Mouse (Mus musculus): Measurements from ENCODE around the gene Vps13a. TPM values are rescaled to one million over a fixed set of nuclear protein-coding genes. Genes with fewer than 3 reads are reported as not detected.
A peak's percentile ranks its signal among the peaks of the same experiment; 100 is the strongest.

The Vps13a gene
- total RNA-seq (2012; rRNA removed) (21.5 and 26.4 TPM in 2 replicates), polyA plus RNA-seq (2012; ENCODE audit: insufficient read depth in 1 of 2, insufficient read length in 2 of 2, low read depth in 1 of 2, low replicate concordance in 2 of 2, missing spikeins in 1 of 2) (100 to 1,000 TPM in 1 of 2 experiments, 10 to 100 TPM in 1; 29.7 to 335 TPM)

DNA sequence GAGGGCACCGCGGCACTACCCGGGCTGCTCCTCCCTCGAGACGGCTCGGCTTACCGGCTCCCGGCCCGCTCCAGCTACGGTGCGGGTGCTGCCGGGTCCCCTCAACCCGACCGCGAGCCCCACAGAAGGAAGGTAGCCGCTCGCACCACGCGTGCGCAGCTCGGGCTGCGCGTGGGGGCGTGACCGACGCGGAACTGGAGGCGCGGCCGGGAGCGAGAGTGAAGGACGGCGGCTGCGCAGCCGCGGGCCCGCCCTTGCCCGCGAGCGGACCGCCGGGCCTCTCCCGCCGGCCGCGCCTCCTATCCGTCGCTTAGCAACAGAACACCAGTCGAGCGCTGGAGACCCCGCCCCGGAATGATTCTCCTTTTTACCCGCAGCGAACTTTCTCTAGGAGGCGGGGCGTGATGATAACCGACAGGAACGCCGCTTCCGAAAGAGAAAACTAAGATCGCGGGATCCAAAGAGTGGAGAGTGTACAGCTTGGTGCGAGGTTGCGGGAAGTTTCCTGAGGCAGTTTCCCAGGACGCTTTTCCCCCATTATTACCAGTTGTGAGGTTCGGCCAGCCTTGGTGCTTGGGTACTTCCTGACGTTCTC lies at the start of gene Vps13a:
TSS of gene Vps13a (minus strand) at position 144 of the 595 bp plus-strand sequence.
- Histone ChIP-seq H3K9ac (ENCODE audit: control insufficient read depth, low read depth, low read length, poor library complexity, severe bottlenecking) (peak within 1 kb of the TSS; percentile 97), H3K27ac (ENCODE audit: control insufficient read depth, low read depth, low read length) (peak within 1 kb of the TSS; percentile 55), H3K9me3 (replicated peaks; ENCODE audit: insufficient read depth, low read length) (no peaks in the 10 kb centered on the region), H3K4me1 (ENCODE audit: control insufficient read depth in 1 of 2, insufficient read depth in 2 of 2, low read length in 2 of 2) (peaks cover 4 to 12% of the 10 kb centered on the region in 2 experiments), H3K79me2 (ENCODE audit: control insufficient read depth, insufficient read depth, low read length, poor library complexity) (peaks cover 33% of the 10 kb centered on the region), H3K4me3 (ENCODE audit: control insufficient read depth in 1 of 2, insufficient read depth in 1 of 2, low read depth in 2 of 2, low read length in 2 of 2) (peak within 1 kb of the TSS; percentile 78 to 94), H3K36me3 (ENCODE audit: control insufficient read depth in 1 of 2, insufficient read depth in 2 of 2, low read length in 2 of 2) (peaks cover 0 to 8% of the 10 kb centered on the region in 2 experiments; a peak in 2 of 4 replicates), H3K27me3 (ENCODE audit: control insufficient read depth in 1 of 2, insufficient read depth in 2 of 2, low read length in 2 of 2) (no peaks in the 10 kb centered on the region)
- TF ChIP-seq MAZ (IDR thresholded peaks at IDR 0.05; ENCODE audit: low read depth, low read length) (no peak; the same call in 1 of the 2 replicates), EP300 (IDR thresholded peaks at IDR 0.05; ENCODE audit: low read depth in 1 of 2, low read length in 2 of 2) (peak in 1 of 2 experiments; percentile 32; a peak in 2 of 4 replicates), TBP (IDR thresholded peaks at IDR 0.05; ENCODE audit: low read depth, low read length) (peak; percentile 3; the same call in 1 of the 2 replicates), POLR2AphosphoS5 (IDR thresholded peaks at IDR 0.05; ENCODE audit: borderline replicate concordance, low read depth, low read length) (no peak), NRF1 (IDR thresholded peaks at IDR 0.05; ENCODE audit: insufficient read depth, low read depth, low read length, poor library complexity, severe bottlenecking) (peak; percentile 95), ELF1 (IDR thresholded peaks at IDR 0.05; ENCODE audit: low read depth, low read length) (peak; percentile 82), UBTF (IDR thresholded peaks at IDR 0.05; ENCODE audit: borderline replicate concordance, insufficient read depth, low read depth, low read length) (0 out of 2 replicates have a peak, but pooled peaks have one; percentile 25), USF1 (IDR thresholded peaks at IDR 0.05; ENCODE audit: low read depth, low read length) (peak; percentile 46; the same call in 1 of the 2 replicates), CHD2 (IDR thresholded peaks at IDR 0.05; ENCODE audit: low read length) (peak; percentile 27; the same call in 1 of the 2 replicates), ZMIZ1 (IDR thresholded peaks at IDR 0.05; ENCODE audit: low read depth, low read length) (peak; percentile 75), POLR2AphosphoS2 (IDR thresholded peaks at IDR 0.05; ENCODE audit: low read length) (peak; percentile 52; the same call in 1 of the 2 replicates), MAX (IDR thresholded peaks at IDR 0.05; ENCODE audit: low read length) (no peak), ETS1 (IDR thresholded peaks at IDR 0.05; ENCODE audit: low read depth, low read length) (0 out of 2 replicates have a peak, but pooled peaks have one; percentile 19), NELFE (IDR thresholded peaks at IDR 0.05; ENCODE audit: low read depth, low read length) (peak; percentile 73), SIN3A (IDR thresholded peaks at IDR 0.05; ENCODE audit: low read length) (peak; percentile 88), TCF12 (IDR thresholded peaks at IDR 0.05; ENCODE audit: low read depth, low read length) (no peak), GATA1 (IDR thresholded peaks at IDR 0.05; ENCODE audit: low read depth, low read length) (0 out of 2 replicates have a peak, but pooled peaks have one; percentile 3), POLR2A (IDR thresholded peaks at IDR 0.05; ENCODE audit: control insufficient read depth in 1 of 2, insufficient read depth in 1 of 2, low read depth in 1 of 2, low read length in 2 of 2, poor library complexity in 1 of 2) (peak; percentile 58 to 73; a peak in 3 of 4 replicates), MYB (IDR thresholded peaks at IDR 0.05; ENCODE audit: low read depth, low read length) (no peak), HCFC1 (IDR thresholded peaks at IDR 0.05; ENCODE audit: low read depth, low read length) (peak; percentile 67; the same call in 1 of the 2 replicates)
- DNase-seq (ENCODE audit: low read depth, low spot score) = peak; percentile 97
